Mouse (Mus musculus): Measurements from ENCODE around the gene Tpte. TPM values are rescaled to one million over a fixed set of nuclear protein-coding genes. Genes with fewer than 3 reads are reported as not detected.

Gene Tpte
- total and polyA plus RNA-seq, 3 experiments: not detected

GRCm38 (mm10) chr8:22265194-22265593 is 18.0 kb upstream of the Tpte start:
- Histone ChIP-seq H3K27ac (ENCODE audit: control insufficient read depth, low read depth, low read length) (no peak overlapping the region), H3K4me3 (ENCODE audit: control insufficient read depth in 1 of 2, insufficient read depth in 1 of 2, low read depth in 2 of 2, low read length in 2 of 2) (no peak overlapping the region), H3K79me2 (ENCODE audit: control insufficient read depth, insufficient read depth, low read length, poor library complexity) (no peaks in the 10 kb centered on the region), H3K27me3 (ENCODE audit: control insufficient read depth in 1 of 2, insufficient read depth in 2 of 2, low read length in 2 of 2) (0 out of 4 replicates have a peak, but pooled peaks cover 0 to 2% of the 10 kb centered on the region in 2 experiments), H3K9me3 (replicated peaks; ENCODE audit: insufficient read depth, low read length) (no peaks in the 10 kb centered on the region), H3K36me3 (ENCODE audit: control insufficient read depth in 1 of 2, insufficient read depth in 2 of 2, low read length in 2 of 2) (no peaks in the 10 kb centered on the region), H3K9ac (ENCODE audit: control insufficient read depth, low read depth, low read length, poor library complexity, severe bottlenecking) (no peak overlapping the region), H3K4me1 (ENCODE audit: control insufficient read depth in 1 of 2, insufficient read depth in 2 of 2, low read length in 2 of 2) (peaks cover 0 to 2% of the 10 kb centered on the region in 2 experiments; a peak in 2 of 4 replicates)
- no peak for DNase-seq (ENCODE audit: low read depth, low spot score)
- TF ChIP-seq RCOR1 (IDR thresholded peaks at IDR 0.05; ENCODE audit: low read depth, low read length) (no peak), RAD21 (IDR thresholded peaks at IDR 0.05; ENCODE audit: low read depth, low read length) (no peak), ZMIZ1 (IDR thresholded peaks at IDR 0.05; ENCODE audit: low read depth, low read length) (no peak), NRF1 (IDR thresholded peaks at IDR 0.05; ENCODE audit: insufficient read depth, low read depth, low read length, poor library complexity, severe bottlenecking) (no peak), MAX (IDR thresholded peaks at IDR 0.05; ENCODE audit: low read length) (no peak), CTCF (IDR thresholded peaks at IDR 0.05 in 2 of 3, conservative IDR thresholded peaks at IDR 0.05 in 1 of 3; ENCODE audit: control insufficient read depth in 1 of 3, insufficient read depth in 1 of 3, low read depth in 2 of 3, low read length in 3 of 3, poor library complexity in 1 of 3, severe bottlenecking in 1 of 3) (no peak), ELF1 (IDR thresholded peaks at IDR 0.05; ENCODE audit: low read depth, low read length) (no peak), ZC3H11A (IDR thresholded peaks at IDR 0.05; ENCODE audit: low read depth, low read length) (no peak), BHLHE40 (IDR thresholded peaks at IDR 0.05; ENCODE audit: borderline replicate concordance, low read depth, low read length) (no peak), CHD1 (IDR thresholded peaks at IDR 0.05; ENCODE audit: low read depth, low read length) (no peak), MXI1 (IDR thresholded peaks at IDR 0.05; ENCODE audit: low read depth, low read length) (no peak), ETS1 (IDR thresholded peaks at IDR 0.05; ENCODE audit: low read depth, low read length) (no peak)

DNA sequence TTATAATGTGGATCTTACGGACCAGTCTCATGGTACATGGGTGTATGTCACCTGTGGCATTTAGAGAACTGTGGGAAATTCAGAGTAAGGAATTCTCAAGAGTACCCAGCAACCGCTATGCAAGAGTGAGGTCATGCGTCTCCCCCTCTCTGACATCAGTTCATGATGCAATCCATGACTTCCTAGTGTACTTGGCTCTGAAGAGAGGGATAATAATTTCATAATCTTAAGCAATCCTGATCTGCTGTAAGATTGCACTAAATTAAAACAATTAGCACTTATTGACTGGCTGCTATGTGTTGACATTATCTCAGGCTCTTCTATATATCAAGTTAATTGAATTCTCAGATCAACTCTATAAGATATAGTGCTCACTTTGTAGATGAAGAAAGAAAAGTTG is 16.4 kb upstream of the Tpte start:
- Histone ChIP-seq H3K4me3 (ENCODE audit: control insufficient read depth in 1 of 2, insufficient read depth in 1 of 2, low read depth in 2 of 2, low read length in 2 of 2) (no peak overlapping the region), H3K27ac (ENCODE audit: control insufficient read depth, low read depth, low read length) (no peak overlapping the region), H3K4me1 (ENCODE audit: control insufficient read depth in 1 of 2, insufficient read depth in 2 of 2, low read length in 2 of 2) (no peaks in the 10 kb centered on the region), H3K9ac (ENCODE audit: control insufficient read depth, low read depth, low read length, poor library complexity, severe bottlenecking) (no peak overlapping the region), H3K27me3 (ENCODE audit: control insufficient read depth in 1 of 2, insufficient read depth in 2 of 2, low read length in 2 of 2) (0 out of 4 replicates have a peak, but pooled peaks cover 0 to 2% of the 10 kb centered on the region in 2 experiments), H3K9me3 (replicated peaks; ENCODE audit: insufficient read depth, low read length) (no peaks in the 10 kb centered on the region), H3K79me2 (ENCODE audit: control insufficient read depth, insufficient read depth, low read length, poor library complexity) (no peaks in the 10 kb centered on the region), H3K36me3 (ENCODE audit: control insufficient read depth in 1 of 2, insufficient read depth in 2 of 2, low read length in 2 of 2) (no peaks in the 10 kb centered on the region)
- TF ChIP-seq TBP (IDR thresholded peaks at IDR 0.05; ENCODE audit: low read depth, low read length): no peak
- no peak for TF ChIP-seq MEF2A (IDR thresholded peaks at IDR 0.05; ENCODE audit: extremely low read depth, insufficient replicate concordance, low read depth, low read length, poor library complexity, severe bottlenecking)
- TF ChIP-seq MAZ (IDR thresholded peaks at IDR 0.05; ENCODE audit: low read depth, low read length): no peak
- no peak for TF ChIP-seq POLR2AphosphoS5 (IDR thresholded peaks at IDR 0.05; ENCODE audit: borderline replicate concordance, low read depth, low read length)
- TF ChIP-seq EP300 (IDR thresholded peaks at IDR 0.05; ENCODE audit: low read depth in 1 of 2, low read length in 2 of 2): no peak
- no peak for TF ChIP-seq CHD2 (IDR thresholded peaks at IDR 0.05; ENCODE audit: low read length)
- TF ChIP-seq POLR2AphosphoS2 (IDR thresholded peaks at IDR 0.05; ENCODE audit: low read length): no peak
- no peak for TF ChIP-seq USF1 (IDR thresholded peaks at IDR 0.05; ENCODE audit: low read depth, low read length)
- no peak for DNase-seq (ENCODE audit: low read depth, low spot score)

Measured in MEL (cell line).